Mouse (Mus musculus): Measurements from ENCODE around the gene Frmd3. TPM values are rescaled to one million over a fixed set of nuclear protein-coding genes. Genes with fewer than 3 reads are reported as not detected.

Gene Frmd3
- total RNA-seq, 2 experiments from 2014 or later: 0.23 to 0.36 TPM

Other genes starting within 250 kb of the Frmd3 start
- not detected for gene Rasef, start 222.4 kb upstream of the Frmd3 start, total RNA-seq (2021)
- gene Gm11758, start 137.2 kb upstream of the Frmd3 start, total RNA-seq (2021): not detected
- not detected for gene Gm11757, start 122.3 kb upstream of the Frmd3 start, total RNA-seq (2021)
- gene Gm13871, start 107.5 kb upstream of the Frmd3 start, total RNA-seq (2021): not detected
- gene Gm11756, start 92.7 kb upstream of the Frmd3 start, total RNA-seq (2021): not detected
- not detected for gene 2310002L09Rik, start 62.6 kb upstream of the Frmd3 start, total RNA-seq (2021)
- gene Kdm4c, start 229.1 kb downstream of the Frmd3 start, total RNA-seq (2021): 10 to 100 TPM; 21.6 to 22.1 TPM

Data from adrenal gland, postnatal 36 days (tissue).